Mouse (Mus musculus) lung, embryonic 15.5 days (tissue): ENCODE data around the gene Tmem119. TPM values are rescaled to one million over a fixed set of nuclear protein-coding genes. Genes with fewer than 3 reads are reported as not detected.

Experiments used
- ATAC-seq: fragments of 200-750 bp; cut with Nextera tagmentation; 2 replicates; pipeline ENCODE4 v1.8.0; 2017; ENCODE audit warnings: moderate number of reproducible peaks, borderline replicate concordance; ENCODE audit not compliant: low FRiP score, low TSS enrichment; ENCODE audit errors: extremely low read depth
- H3K27ac ChIP-seq: fragments of 300-500 bp; sonication (generic); 2 replicates; pipeline ENCODE4 v1.5.1; 2015; ENCODE audit warnings: moderate library complexity, mild to moderate bottlenecking, inconsistent platforms
- H3K27me3 ChIP-seq: fragments of 300-500 bp; sonication (generic); 2 replicates; pipeline ENCODE4 v1.6.1; 2015; ENCODE audit warnings: inconsistent platforms
- H3K36me3 ChIP-seq: fragments of 300-500 bp; sonication (generic); 2 replicates; pipeline ENCODE4 v1.6.1; 2015; ENCODE audit warnings: inconsistent platforms
- H3K4me1 ChIP-seq: fragments of 300-500 bp; sonication (generic); 2 replicates; pipeline ENCODE4 v1.6.1; 2015; ENCODE audit warnings: inconsistent platforms
- H3K4me2 ChIP-seq: fragments of 300-500 bp; sonication (generic); 2 replicates; pipeline ENCODE4 v1.6.1; 2015; ENCODE audit warnings: inconsistent platforms, mild to moderate bottlenecking, moderate library complexity
- H3K4me3 ChIP-seq: fragments of 300-500 bp; sonication (generic); 2 replicates; pipeline ENCODE4 v1.5.1; 2015; ENCODE audit warnings: mild to moderate bottlenecking, inconsistent platforms
- H3K9ac ChIP-seq: fragments of 300-500 bp; sonication (generic); 2 replicates; pipeline ENCODE4 v1.6.1; 2015; ENCODE audit warnings: inconsistent platforms
- H3K9me3 ChIP-seq: fragments of 300-500 bp; sonication (generic); 2 replicates; pipeline ENCODE4 v1.6.1; 2016; ENCODE audit warnings: inconsistent platforms
- WGBS: fragments of 180-500 bp; shearing (Covaris S2); methylation state at CpG from one replicate; pipeline ENCODE4 v1.1.7; 2015; 5-methylcytosine and 5-hydroxymethylcytosine counted together
- polyA plus RNA-seq: library from polyadenylated mRNA; unstranded; fragments of >200 nt; fragmentation: Nextera tagmentation; extraction: Ambion mirVana; gene quantifications from 2 replicates; pipeline ENCODE4 v1.2.1, GENCODE M21; 2015

Gene Tmem119
- polyA plus RNA-seq, 1 experiment from 2014 or later: 48.1 TPM

DNA sequence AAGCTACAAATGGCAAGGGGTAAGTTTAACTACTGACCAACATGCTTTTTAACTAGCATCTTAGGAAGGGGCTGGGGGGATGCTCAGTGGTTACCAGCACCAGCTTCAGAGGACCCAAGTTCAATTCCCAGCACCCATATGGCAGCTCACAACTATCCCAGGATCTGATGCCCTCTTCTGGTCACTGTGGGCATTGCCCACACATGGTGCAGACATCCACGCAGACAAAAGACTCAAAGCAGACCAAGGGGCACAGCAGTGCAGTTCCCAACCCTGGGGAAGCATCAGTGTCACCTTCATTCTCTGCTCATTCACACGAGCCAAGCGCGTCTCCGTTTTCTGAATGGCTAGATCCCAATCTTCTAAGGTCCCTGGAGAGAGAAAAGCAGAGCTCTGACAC is 52.7 kb downstream of the Tmem119 start:
- H3K27ac ChIP-seq: no peak overlapping the region
- no peaks in the 10 kb centered on the region for H3K9me3 ChIP-seq
- H3K27me3 ChIP-seq: no peaks in the 10 kb centered on the region
- ATAC-seq: no peak
- 95% methylated on average over 5 of the region's 5 CpGs for WGBS
- H3K9ac ChIP-seq: no peak overlapping the region
- H3K4me3 ChIP-seq: no peak overlapping the region
- peaks cover 99% of the 10 kb centered on the region for H3K36me3 ChIP-seq
- no peaks in the 10 kb centered on the region for H3K4me1 ChIP-seq
- H3K4me2 ChIP-seq: no peak overlapping the region

Other genes starting within 250 kb of the Tmem119 start
- gene Cmklr1, start 150.1 kb downstream of the Tmem119 start, polyA plus RNA-seq: 17.5 and 21.4 TPM in 2 replicates
- 0.24 TPM in 1 of 2 replicates, not detected in the other for gene 1700069L16Rik, start 75.7 kb downstream of the Tmem119 start, polyA plus RNA-seq
- gene Ficd, start 64.7 kb downstream of the Tmem119 start, polyA plus RNA-seq: 5.4 and 6.6 TPM in 2 replicates
- 55.4 and 58.8 TPM in 2 replicates for gene Sart3, start 28.0 kb downstream of the Tmem119 start, polyA plus RNA-seq
- 108 and 111 TPM in 2 replicates for gene Iscu, start 27.8 kb downstream of the Tmem119 start, polyA plus RNA-seq
- 4.6 and 8.2 TPM in 2 replicates for gene Selplg, start 32.1 kb upstream of the Tmem119 start, polyA plus RNA-seq
- 143 and 144 TPM in 2 replicates for gene Coro1c, start 108.2 kb upstream of the Tmem119 start, polyA plus RNA-seq
- gene Ssh1, start 193.4 kb upstream of the Tmem119 start, polyA plus RNA-seq: 15.7 and 16.6 TPM in 2 replicates
- not detected in 2 replicates for gene Dao, start 203.2 kb upstream of the Tmem119 start, polyA plus RNA-seq